Mouse (Mus musculus): Measurements from ENCODE around the gene Slc25a30. TPM values are rescaled to one million over a fixed set of nuclear protein-coding genes. Genes with fewer than 3 reads are reported as not detected.
"Not testable (repeated sequence)": the region's sequence is repeated elsewhere in the genome, so short reads cannot be mapped to it uniquely, and the experiment has no call there.

Gene Slc25a30
- total RNA-seq (2021), result 1 to 10 TPM; 6.3 to 9.8 TPM
- long read RNA-seq, experiment 1, partial matches to known transcripts, result 0 of 3 reads
- long read RNA-seq, experiment 1, other reads (novel, unspliced or antisense), result 1 of 3 reads
- long read RNA-seq, experiment 2, partial matches to known transcripts, result 0 of 3 reads
- long read RNA-seq, experiment 2, other reads (novel, unspliced or antisense), result 1 of 3 reads

GRCm38 (mm10) chr14:75786868-75787793, at the start of gene Slc25a30:
Gene Slc25a30, minus strand, starts transcription at chr14:75787037.
- peak; percentile 96 for DNase-seq

GRCm38 (mm10) chr14:75836579-75836978, 49.7 kb upstream of the Slc25a30 start:
- DNase-seq, result no peak

GRCm38 (mm10) chr14:75834739-75835381, 48.0 kb upstream of the Slc25a30 start:
- DNase-seq, result peak; percentile 65

DNA sequence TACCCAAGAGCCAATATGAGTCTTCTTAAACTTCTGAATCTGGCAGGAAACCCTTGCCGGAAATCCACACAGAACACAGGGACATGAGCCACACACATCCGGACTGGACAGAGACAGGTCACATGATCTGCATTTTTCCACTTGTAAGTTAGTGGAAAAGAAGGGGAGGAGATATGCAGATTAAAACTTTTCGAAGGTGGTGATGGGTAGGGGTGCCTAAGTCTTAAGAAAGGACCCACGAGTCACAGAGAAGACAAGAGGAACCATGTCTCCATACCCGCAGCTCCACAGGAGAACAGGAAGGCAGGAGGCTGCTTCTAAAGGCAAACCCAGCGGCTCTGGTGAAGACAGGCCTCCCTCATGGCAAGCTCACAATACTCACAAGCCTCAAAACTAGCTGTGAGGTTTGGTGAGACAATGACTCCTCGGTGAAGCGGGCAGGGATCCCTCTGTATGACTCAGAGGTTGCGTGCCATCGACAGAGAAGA, 47.5 kb upstream of the Slc25a30 start:
- DNase-seq, result peak; percentile 36

- DNase-seq, result no peak
These were observed 46.9 kb upstream of the Slc25a30 start for GRCm38 (mm10) chr14:75833546-75834250.

DNA sequence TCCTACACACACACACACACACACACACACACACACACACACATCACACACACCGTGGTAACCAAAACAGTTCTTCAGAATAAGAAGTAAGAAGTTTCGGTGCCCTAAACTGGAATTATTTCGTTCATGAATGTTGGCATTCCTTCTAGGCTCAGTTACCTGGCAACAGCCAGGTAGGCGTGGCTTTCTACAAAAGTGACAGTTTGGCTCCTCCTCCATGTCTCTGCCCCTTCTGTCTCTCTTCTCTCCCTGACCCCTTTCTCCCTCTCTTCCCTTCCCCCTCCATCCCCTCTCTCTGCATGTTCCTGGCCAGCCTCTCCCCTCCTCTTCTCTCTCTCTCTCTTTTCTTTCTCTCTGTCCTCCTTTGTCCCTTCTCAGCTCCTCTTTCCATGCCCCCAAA, 46.1 kb upstream of the Slc25a30 start:
- no peak for DNase-seq

DNA sequence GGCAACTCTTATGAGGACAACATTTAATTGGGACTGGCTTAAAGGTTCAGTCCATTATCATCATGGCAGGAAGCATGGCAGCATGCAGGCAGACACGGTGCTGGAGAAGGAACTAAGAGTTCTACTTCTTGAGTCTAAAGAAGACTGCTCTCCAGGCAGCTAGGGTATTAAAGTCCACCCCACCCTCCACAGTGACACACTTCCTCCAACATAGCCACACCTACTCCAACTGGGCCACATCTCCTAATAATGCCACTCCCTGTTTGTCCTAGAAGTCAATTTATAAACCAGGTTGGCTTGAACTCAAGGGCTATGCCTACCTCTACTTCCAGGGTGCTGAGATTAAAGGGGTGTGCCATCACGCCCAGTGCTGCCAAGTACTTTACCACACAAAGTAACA, 45.2 kb upstream of the Slc25a30 start:
- no peak for DNase-seq

DNA sequence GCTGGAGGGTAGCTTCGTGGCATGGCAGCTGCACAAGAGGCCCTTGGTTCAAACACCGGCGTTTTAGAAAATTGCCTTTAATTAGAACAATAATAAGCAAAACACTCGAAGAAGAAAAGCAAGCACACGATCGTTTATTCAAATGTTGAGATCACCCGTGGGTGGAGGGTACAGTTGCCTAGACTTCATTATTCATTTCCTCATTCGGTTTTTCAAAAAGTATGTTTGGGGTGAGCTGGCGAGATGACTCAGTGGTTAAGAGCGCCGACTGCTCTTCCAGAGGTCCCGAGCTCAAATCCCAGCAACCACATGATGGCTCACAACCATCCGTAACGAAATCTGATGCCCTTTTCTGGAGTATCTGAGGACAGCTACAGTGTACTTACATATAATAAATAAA, 43.0 kb upstream of the Slc25a30 start:
- DNase-seq, result not testable (repeated sequence)

- DNase-seq, result peak; percentile 87
These were observed 42.3 kb upstream of the Slc25a30 start for GRCm38 (mm10) chr14:75828866-75829806.

GRCm38 (mm10) chr14:75828221-75828620, 41.4 kb upstream of the Slc25a30 start:
- no peak for DNase-seq

DNA sequence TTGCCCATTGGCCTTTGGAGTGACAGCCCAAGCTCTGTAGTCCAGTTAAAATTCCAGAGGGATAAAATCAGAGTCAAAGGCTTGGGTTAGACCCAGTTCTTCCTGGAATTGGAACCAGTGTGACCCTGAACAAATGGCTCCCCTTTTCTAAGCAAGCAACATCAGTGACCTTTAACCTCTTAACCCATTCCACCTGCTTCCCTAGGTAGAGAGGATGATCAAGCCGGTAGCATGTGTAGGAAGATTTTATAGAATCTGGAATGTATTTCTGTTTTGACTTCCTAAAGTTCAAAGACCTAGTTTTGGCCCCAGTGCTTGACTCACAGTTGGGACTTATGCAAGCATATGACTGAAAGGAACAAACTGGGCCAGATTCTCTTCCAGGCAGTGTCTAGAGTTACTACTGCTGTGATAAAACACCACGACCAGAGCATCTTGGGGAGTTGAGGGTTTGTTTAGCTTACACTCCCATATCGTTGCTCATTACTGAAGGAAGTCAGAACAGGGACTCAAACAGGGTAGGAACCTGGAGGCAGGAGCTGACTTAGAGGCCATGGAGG, 40.1 kb upstream of the Slc25a30 start:
- no peak for DNase-seq

DNA sequence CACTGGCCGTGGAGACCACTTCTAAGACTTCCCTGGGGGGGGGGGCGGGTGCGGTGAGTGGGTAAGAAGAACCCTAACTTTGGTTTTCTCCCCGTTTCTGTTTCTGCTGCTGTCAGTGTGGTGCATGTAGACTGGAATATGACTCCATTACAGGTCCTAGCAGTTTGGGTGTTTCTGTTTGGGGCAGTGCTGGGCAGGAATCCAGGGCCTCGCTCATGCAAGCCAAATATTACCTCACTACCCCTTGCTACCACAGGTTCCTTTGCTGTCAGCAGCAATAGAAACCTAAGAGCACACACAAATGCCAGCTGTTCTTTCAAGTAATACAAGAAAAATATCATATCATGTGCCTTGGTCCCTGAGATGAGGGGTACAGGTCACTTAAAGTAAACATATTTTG, 33.2 kb upstream of the Slc25a30 start:
- DNase-seq, result peak; percentile 41

DNA sequence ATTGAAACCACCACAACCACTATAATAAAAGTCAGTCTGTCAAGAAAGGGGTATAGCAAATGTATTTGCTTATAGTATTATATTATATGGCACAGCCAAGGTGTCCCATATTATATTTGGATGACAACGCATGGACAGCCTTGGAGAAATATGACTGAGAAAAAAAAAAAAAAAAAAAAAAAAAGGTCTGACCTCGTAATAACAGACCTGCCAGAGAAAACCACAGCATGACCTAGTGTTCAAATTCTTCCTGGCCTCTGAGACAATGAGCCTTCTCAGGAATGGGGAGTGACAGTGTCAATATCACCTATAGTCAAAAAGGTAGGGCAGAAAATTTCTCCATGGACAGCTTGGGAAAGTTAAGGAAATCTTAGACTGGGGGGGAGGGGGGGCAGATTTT, 32.5 kb upstream of the Slc25a30 start:
- DNase-seq, result no peak

DNA sequence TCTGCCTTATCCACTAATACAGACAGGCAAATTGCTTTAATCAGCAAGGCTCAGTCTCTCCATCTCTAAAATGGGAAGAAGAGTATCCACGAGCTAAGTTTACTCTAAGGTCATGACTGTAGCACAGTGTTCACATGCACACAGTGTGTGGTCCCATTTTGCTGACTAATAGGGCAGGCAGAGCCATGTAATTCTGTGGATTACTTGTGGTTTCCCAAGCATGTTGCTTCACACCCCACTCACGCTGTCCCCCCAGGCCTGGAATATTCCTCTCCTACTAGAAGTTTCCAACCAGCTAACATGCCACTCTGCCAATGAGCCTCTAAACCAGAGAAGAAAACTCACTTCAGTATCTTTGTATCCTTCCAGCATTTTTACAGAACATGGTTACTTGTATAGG, 31.7 kb upstream of the Slc25a30 start:
- no peak for DNase-seq

DNA sequence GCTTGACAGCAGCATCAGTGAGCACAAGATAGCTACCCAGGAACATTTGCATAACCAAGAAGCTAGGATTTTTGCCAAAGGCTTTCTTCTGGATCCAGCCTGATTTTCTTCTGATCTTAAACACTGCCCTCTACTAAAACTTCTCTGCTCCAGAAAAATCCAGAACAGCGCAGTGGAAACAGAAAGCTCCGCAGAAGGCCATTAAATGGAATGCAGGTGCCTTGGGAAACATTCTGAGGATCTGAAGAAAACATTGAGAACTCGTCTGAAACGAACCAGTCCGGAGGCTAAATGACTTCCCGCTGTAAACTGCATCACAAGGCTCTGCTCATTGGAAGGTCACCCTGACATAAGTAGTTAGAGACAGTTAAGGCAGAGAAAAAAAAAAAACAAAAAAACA, 23.1 kb upstream of the Slc25a30 start:
- DNase-seq, result no peak

DNA sequence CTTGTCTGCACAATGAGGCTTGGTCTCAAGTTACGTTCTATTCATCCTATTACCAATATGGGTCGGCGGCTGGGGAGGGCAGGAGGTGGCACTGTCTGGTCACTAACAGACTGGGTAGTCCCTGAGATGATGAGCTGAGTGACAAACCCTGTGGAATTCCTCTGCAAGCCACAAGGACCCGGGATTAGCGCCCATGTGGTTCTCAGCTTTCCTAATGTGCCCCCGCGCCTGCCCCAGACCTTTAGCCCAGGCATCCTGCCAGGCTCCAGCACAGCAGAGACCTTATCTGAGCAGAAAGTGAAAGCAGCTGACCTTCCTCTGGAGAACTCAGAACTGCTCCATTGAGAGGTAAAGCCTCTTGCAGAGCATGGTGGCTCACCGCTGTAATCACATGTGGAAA, 21.0 kb upstream of the Slc25a30 start:
- DNase-seq, result peak; percentile 67

- DNase-seq, result no peak
These were observed 11.0 kb upstream of the Slc25a30 start for GRCm38 (mm10) chr14:75797769-75798386.

GRCm38 (mm10) chr14:75795918-75796317, 9.1 kb upstream of the Slc25a30 start:
- DNase-seq, result no peak

DNA sequence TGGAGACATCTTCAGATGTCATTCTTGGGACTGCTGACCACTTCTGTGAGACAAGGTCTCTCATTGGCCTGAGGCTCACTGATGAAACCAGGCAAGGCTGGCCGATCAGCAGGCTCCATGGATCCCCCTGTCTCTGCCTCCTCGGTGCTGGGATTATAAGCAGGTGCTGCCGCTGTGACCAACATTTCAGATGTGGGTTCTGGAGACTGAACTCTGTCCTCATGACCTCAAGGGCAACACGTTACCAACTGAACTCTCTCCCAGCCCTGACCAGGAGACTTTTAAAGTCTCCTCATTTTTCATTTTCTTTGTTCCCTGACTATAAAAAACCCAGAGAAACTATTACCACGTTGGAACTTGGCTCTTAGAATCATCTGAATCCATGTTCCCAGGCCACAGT, 7.9 kb upstream of the Slc25a30 start:
- no peak for DNase-seq

- DNase-seq, result no peak
These were observed 7.5 kb upstream of the Slc25a30 start for GRCm38 (mm10) chr14:75794324-75794723.
